ENCODE assay signal across 8 mouse cellular contexts in genomic region chr4:120248800-120249261, GRCm38 (mm10). TPM values are rescaled to one million over a fixed set of nuclear protein-coding genes. Genes with fewer than 3 reads are reported as not detected.
DNase-seq lines count a peak whose midpoint lies in the region; ATAC-seq and TF ChIP-seq lines count a peak whose summit lies in the region.

No protein-coding gene starts in this region.

- no peaks in the 10 kb centered on the region for H3K9me3 ChIP-seq in forebrain, embryonic 13.5 days (replicated peaks)
- H3K9me3 ChIP-seq in heart, embryonic 13.5 days = no peaks in the 10 kb centered on the region

- TF ChIP-seq POLR2A in lung, adult 2 months (IDR thresholded peaks at IDR 0.05; ENCODE audit: borderline replicate concordance, extremely low read depth, low read depth, low read length) = no peak

- 0 out of 2 replicates have a peak overlapping the region, but pooled peaks have one; percentile 19 for H3K9ac ChIP-seq in forebrain, embryonic 13.5 days
- peak overlapping the region; percentile 48; the same call in 1 of the 2 replicates for H3K9ac ChIP-seq in heart, embryonic 13.5 days

- ATAC-seq in forebrain, embryonic 13.5 days = peak; percentile 67
- ATAC-seq in heart, embryonic 13.5 days (ENCODE audit: extremely low read depth, insufficient number of reproducible peaks, low FRiP score, low TSS enrichment) = peak; percentile 48; the same call in 1 of the 2 replicates

- no peak overlapping the region for H3K4me3 ChIP-seq in forebrain, embryonic 13.5 days
- no peak overlapping the region for H3K4me3 ChIP-seq in heart, embryonic 13.5 days
- H3K4me3 ChIP-seq in lung, adult 2 months (replicated peaks; ENCODE audit: extremely low read depth, low read depth, low read length) = no peak overlapping the region

- peak overlapping the region; percentile 96 for H3K27ac ChIP-seq in forebrain, embryonic 13.5 days
- peak overlapping the region; percentile 91 for H3K27ac ChIP-seq in heart, embryonic 13.5 days (replicated peaks)

- under 1% methylated on average over 8 of the region's 8 CpGs for WGBS in forebrain, embryonic 13.5 days
- WGBS in heart, embryonic 13.5 days = 7% methylated on average over 8 of the region's 8 CpGs
- WGBS in lung, adult 2 months = 25% methylated on average over 8 of the region's 8 CpGs

- peaks cover 93% of the 10 kb centered on the region for H3K4me1 ChIP-seq in forebrain, embryonic 13.5 days
- H3K4me1 ChIP-seq in heart, embryonic 13.5 days = peaks cover 58% of the 10 kb centered on the region
- H3K4me1 ChIP-seq in lung, adult 2 months (ENCODE audit: control insufficient read depth, insufficient read depth, low read length) = peaks cover 7% of the 10 kb centered on the region; the same call in 1 of the 2 replicates

- TF ChIP-seq CTCF in lung, adult 2 months (IDR thresholded peaks at IDR 0.05; ENCODE audit: insufficient read depth, low read length) = no peak

- DNase-seq in cerebellum, postnatal 10 days = peak; percentile 95 to 97
- DNase-seq in cerebellum, adult 9-10 months = no peak
- peak; percentile 66 for DNase-seq in kidney, postnatal 10 days
- peak; percentile 62 for DNase-seq in lung, adult 2 months
- DNase-seq in retina, postnatal 1 day = peak; percentile 90
- DNase-seq in spleen, postnatal 36 days (ENCODE audit: low spot score in 2 of 2) = no peak

- H3K27me3 ChIP-seq in forebrain, embryonic 13.5 days = no peaks in the 10 kb centered on the region
- H3K27me3 ChIP-seq in heart, embryonic 13.5 days (replicated peaks) = peaks cover 30% of the 10 kb centered on the region

- no peaks in the 10 kb centered on the region for H3K36me3 ChIP-seq in forebrain, embryonic 13.5 days (ENCODE audit: poor library complexity, severe bottlenecking)
- H3K36me3 ChIP-seq in heart, embryonic 13.5 days = no peaks in the 10 kb centered on the region

- peak overlapping the region; percentile 43 for H3K4me2 ChIP-seq in forebrain, embryonic 13.5 days
- peak overlapping the region; percentile 46 for H3K4me2 ChIP-seq in heart, embryonic 13.5 days

RNA-seq across cellular contexts. Expression of gene Foxo6, which starts 38.3 kb away (rescaled TPM):
- polyA plus RNA-seq in forebrain, embryonic 13.5 days (2015; fragmentation: Nextera tagmentation; extraction: Ambion mirVana) = 3.1 and 3.8 TPM in 2 replicates
- 0.10 TPM in 1 of 2 replicates, not detected in the other for polyA plus RNA-seq in heart, embryonic 13.5 days (2015; fragmentation: Nextera tagmentation; extraction: Ambion mirVana)
- 3.1 and 4.1 TPM in 2 replicates for polyA plus RNA-seq in lung, adult 2 months (2012; rRNA removed)

Comparison
In these comparisons a context has a peak if more than half of its experiments do, and no peak if none do; other contexts are left out.
1. DNase-seq: peak in cerebellum, postnatal 10 days (2 of 2), kidney, postnatal 10 days (single experiment), lung, adult 2 months (single experiment) and retina, postnatal 1 day (single experiment); none in cerebellum, adult 9-10 months (single experiment) and spleen, postnatal 36 days (0 of 2).